Mouse (Mus musculus) Muller cell, postnatal 12 days (primary cell): ENCODE results near the gene Nfe2l3.
"Not testable (repeated sequence)": the region's sequence is repeated elsewhere in the genome, so short reads cannot be mapped to it uniquely, and the experiment has no call there.

ENCODE experiments used
- DNase-seq: peaks from one replicate; pipeline ENCODE4 v3.0.0-alpha.2; 2015; ENCODE audit errors: inconsistent ontology term

Nfe2l3 gene

DNA sequence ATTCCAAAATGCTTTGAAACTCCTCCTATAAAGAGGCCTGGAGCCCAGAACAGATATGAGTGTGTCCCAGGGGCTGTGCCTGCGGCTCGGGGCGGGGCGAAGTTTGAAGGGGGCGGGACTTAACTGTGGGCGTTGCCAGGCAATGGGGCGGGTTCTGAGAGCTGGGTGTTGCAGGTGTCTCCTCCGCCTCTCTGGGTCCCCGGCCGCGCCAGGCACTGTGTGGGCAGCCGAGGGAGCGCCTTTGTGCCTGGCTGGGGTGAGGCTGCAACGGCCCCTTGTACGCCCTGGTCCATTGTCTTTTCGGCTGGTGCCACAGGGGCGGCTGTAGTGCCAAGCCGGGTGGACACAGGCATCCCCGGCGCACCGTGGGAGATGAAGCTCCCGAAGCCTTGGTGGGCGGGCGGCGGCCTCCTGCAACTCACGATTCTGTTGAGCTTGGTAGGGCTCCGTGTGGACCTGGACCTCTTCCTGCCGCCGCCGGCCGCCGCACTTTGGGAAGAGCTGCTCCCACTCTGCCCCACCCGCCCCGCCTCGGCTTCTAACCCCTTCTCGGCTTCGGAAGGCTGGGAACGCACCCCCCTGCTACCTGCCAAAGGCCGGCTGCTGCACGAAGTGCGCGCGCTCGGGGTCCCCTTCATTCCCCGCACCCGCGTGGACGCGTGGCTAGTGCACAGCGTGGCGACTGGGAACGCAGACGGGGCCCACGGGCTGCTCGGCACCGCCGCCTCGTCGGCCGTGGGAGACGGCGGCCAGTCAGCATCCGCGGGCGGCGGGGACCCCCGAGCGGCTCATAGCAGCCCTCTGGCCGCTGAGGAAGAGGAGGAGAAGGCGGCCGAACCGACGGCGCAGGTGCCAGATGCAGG lies at the start of gene Nfe2l3:
TSS of gene Nfe2l3 (plus strand) at position 136 of the 863 bp plus-strand sequence.
- peak; percentile 72 for DNase-seq

DNA sequence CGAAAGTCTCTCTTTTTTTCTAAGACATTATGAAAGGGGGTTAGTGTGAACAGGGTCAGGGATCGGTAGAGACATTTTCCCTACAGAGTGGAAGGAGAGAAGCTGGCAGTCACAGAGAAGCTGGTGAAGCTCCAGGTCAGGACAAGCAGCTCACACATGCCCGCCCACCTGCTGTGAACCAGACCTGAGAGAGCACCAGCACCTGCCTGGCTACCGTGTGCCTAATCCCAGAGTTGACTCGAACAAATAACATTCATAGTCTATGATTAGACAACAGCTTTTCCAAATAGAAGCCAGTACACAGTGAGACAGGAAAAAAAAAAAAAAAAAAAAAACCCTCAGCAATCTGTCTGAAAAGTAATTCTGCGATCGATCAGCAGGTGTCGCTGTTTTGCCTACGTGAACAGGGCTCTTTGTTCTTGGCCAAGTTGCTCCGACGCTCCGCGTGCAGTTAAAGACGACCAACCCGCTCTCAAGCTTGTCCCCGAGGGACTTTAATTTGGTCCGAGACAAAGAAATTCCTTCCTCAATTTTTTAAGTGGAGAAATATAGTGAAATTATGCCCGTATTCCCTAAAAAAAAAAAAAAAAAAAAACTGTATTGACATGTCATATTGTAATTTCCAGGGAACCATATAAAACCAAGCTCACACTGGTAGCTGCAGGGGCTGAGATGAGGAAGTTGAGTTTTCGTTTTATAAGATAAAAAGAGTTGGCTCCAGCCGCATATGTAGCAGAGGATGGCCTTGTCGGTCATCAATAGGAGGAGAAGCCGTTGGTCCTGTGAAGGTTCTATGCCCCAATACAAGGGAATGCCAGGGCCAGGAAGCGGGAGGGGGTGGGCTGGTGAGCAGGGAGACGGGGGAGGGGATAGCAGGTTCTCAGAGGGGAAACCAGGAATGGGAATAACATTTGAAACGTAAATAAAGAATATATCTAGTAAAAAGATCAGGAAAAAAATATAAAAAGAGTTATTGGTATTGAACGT lies 48.4 kb upstream of the Nfe2l3 start:
- peak; percentile 60 for DNase-seq

DNA sequence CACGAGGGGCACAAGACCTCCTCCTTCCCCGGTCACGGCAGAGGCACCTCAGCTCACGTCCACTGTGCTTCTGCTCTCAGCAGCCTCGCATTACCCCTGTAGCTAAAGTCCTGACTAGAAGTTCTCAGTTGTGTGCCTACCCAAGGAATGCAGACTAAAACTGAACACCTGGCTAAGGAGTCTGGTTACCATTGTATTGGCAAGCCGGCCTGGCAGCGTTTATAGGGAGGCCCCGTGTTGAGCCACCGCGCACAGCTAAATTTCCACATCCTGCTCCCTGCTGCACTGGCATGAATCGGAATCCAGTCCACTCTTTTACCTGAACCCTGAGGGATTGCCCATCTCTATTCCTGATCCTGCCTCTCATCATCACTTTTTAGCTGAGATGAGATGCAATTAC lies 42.0 kb upstream of the Nfe2l3 start:
- DNase-seq, result no peak

DNA sequence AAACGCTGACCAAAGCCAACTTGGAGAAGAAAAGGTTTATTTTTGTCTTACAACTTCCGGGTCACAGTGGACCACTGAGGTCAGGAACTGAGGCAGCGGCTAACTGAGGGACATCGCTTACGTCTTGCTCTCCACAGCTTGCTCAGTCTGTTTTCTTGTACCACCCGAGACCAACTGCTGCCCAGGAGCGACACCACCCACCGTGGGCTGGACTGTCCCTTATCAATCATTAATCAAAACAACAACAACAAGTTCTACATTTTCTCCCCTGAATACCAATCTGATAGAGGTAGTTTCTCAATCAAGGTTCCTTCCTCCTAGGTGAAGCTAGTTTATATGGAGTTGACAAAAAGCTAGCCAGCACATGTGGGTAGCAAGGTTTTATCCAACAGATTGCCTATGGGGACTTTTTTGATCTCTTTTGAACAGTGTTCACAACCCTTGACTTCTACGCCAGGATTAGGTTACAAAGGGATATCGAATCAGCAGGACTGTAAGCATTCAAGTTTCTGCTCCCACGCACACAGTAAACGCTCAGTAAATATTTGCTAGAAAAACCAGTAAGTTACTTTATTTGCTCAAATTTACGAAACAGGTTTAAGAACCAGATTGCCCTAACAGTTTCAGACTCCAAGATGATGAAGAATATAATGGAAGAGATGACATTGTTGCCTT lies 40.5 kb upstream of the Nfe2l3 start:
- no peak for DNase-seq

DNA sequence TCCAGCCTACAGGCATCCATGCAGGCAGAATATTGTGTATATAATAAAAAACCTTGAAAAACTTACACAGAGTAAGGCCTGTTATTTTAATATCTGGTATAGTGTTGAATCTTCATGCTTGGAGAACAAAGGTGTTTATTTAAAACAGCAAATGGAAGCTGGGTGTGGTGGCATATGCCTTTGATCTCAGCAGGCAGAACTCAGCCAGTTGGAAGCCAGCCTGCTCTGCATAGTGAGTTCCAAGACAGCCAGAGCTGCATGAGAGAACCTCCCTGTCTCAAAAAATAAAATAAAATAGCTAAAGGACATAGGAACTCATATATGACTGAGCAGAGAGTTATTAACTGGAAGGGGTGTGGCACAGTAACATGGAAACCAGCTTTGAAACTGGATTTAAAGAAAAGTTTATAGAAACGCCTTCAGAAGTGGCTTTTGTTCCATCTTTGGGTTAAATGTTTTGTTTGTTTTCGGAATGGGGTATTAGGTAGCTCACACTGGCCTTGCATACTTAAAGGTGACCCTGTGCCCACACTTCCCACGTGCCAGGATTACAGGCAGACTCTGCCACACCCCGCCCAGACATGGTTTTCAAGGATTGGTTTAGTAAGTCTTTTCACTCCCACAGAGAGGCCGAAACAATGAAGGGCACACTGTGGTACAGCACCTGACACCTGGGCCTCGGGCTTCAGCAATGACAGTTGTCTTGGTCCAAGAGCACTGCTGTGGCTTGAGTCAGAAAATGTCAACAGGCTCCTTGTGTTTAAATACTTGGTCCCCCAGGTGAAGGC lies 38.9 kb upstream of the Nfe2l3 start:
- DNase-seq, result no peak

DNA sequence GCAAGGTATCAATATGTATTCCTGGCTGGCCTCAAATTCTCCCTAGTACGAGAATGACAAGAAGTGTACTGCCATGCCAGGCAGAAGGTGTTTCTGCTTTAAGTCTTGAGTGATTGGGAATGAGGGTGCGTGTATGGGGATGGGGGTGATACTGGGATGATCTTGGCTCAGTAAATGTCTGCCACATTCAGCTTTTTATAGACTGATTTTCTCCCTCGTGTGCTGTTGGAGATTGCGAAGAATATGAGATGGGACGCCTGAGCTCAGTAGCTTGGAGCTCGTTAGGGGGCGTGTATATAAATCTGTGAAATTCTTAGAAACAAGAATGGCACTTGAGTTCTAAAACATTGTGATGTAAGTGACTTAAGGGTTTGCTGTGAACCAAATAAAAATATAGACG lies 38.1 kb upstream of the Nfe2l3 start:
- not testable (repeated sequence) for DNase-seq

DNA sequence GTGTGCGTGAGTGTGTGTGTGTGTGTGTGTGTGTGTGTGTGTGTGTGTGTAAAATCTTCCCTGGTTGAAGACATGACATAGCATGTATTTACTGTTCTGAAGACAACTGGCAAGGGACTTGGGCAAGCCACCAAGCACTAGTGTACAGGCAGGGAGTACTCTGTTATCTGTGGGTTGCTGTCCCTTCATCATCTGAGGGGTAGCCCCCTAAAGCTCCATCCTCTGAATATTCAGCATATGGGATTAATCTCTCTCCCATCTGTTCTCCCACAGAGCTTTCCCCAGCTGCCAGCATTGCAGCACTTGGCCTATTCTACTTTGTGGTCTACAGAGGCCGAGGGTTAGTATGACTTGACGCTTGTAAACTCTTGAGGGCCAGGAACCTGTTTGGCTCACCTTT lies 37.5 kb upstream of the Nfe2l3 start:
- not testable (repeated sequence) for DNase-seq

DNA sequence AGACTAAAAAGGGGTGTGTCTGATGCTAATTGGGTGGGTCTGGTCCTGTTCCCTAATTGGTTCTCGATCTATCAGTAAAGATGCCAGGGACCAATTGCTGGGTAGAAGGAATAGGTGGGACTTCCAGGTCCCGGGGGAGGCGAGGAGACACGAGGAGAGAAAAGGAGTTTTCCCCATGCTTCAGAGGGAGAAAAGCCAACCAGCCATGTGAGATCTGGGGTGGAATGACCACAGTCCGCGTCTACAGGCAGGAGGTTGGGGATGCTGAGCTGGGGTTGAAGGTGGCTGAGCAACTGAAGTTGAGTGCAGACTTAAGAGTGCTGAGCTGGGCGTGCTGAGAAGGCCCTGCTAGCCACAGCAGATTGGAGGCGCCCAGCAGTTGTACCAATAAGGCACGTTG lies 37.0 kb upstream of the Nfe2l3 start:
- no peak for DNase-seq

DNA sequence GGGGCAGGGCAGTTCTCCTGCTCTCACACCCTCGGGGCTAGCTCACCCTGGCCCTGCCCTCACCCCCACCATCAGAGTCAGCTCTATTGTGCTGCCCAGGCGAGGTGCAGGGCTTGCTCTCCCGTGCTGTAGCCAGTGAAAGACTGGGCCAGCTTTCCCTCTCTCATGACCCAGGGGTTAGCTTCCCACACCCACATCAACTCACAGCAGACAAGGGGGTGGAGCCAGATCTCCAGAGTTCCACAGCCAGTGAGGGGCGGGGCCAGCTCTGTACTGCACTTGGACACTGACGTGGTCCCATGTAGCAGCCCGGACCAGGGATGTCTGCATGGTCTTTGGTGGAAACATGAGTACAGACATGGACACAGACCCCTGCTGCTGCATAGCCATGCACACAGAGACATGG lies 33.4 kb upstream of the Nfe2l3 start:
- peak; percentile 45 for DNase-seq

DNA sequence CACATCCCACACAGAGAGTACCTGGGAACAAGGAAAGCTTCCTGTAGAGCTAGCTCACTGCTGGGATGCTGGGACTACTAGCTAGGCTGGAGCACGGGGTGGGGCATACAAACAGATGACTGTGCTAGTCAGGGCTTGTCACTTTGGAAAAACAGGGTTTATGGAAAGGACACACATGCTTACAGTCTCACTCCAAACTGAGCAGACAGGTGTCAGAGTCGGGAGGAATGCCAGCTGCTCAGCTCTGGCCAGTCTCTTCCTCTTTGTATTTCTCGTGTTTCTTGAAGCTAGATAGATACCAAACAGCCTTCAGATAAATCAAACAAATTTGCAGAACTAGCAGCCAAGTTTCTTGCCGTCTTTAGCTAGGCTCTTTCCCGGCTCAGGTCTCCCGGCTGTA lies 31.2 kb upstream of the Nfe2l3 start:
- DNase-seq, result no peak

DNA sequence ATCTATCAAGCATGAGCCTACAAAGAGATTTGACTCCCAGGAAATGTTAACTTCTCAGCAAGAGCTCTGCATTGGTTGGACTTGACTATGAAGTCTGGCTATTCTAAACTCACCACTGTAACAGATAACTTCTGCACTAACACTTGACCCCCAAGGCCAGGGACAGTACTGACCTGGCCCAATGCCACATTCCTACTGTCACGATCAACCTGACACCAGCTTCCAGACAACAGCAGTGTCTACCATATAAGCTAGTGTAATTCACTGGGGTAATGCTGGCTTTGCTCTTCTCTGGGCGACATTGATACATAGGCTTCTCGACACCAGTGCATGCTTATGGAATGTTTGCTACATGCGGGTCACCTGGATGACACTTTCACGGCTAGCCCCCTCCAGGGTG lies 28.9 kb upstream of the Nfe2l3 start:
- no peak for DNase-seq

DNA sequence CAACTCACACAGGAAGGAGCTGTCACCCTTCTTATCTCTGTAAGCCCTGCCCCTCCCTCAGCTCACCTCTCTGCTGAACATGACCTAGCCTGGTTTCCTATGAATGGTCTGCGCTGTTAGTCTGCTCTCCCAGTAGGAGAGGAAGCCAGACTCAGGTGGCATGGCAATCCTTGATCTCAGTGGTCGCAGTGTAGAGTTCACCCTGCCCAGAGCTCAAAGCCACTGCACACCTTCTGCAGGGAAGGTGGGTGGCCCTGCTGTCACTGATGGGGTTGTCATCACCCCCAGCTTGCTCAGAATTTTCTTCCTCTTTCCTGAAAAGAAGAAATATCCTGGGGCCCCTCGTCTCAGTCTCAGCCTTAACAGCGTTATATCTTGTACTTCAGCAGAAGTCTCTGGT lies 28.0 kb upstream of the Nfe2l3 start:
- no peak for DNase-seq

DNA sequence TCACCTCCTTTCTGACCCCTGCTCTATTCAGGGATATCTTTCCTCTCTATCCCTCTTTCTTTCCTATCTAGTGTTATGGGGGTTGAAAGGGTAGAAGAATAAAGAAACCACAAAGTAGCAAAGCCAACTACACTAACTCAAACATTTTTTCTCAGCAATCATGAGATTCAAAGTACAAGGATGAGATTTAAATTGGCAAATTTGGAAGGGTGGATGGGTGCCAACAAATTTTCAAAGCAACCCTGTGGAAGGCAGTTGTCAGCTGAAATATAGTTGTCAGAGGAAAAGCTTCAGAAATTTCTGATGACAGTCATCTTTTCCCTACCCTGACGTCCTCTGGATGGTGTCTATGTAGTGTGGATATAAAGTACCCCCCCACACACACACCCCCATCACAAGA lies 16.0 kb upstream of the Nfe2l3 start:
- no peak for DNase-seq

DNA sequence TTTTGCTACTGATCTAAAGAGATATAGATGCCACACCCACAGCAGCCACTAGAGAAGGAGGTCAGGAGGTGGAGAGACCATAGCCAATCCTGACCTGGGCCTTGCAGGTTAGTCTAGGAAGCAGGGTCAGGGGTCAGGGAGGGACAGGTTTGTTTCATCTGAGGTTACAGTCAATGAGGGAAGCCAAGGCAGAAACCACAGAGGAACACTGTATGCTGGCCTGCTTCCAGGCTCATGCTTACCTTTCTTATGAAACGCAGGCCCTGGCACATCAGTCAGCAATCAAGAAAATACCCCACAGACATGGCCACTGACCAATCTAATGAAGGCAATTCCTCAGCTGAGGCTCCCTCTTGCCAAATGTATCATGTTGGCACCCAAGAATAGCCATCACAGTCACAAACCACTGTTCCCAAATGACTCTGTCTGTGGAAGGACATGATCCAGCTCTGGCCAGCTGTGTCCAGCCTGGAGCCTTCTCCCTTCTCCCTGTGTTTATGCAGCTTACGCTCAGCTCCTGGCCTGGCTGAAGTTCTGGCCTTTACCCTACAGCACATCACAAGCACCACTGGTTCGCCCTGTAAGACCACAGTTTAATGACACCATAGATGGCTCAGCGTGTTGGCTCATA lies 15.0 kb upstream of the Nfe2l3 start:
- DNase-seq, result no peak

DNA sequence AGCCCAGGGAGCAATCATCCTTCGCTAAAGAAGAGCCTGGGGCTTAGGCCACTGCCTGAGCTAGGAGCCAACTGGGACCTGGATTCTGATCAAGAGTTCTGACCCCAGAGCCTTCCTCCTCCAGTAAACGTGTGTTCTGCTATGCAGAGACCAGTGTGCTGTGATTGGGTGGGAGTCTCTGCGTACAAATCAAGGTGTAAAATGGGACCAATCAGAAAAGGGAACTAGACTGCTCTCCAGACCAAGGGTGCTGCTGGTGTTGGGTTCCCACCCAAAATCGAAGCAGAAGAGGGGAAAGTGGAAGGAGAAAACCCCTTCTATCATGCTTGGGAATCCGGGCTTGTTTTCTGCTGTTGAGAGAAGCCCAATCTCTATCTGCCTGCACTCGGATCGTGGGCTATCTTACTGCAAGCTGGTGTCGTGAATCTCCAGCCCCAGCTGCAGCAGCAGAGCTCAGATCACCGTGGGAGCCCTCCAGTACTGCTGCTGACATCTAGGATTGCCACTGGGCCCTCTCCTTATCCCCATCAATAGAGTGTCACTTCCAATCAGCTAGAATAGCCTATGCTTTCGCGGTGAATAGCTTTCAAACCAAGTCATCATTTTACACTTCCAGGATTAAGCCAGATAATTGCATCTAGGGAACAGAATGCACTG lies 8.9 kb upstream of the Nfe2l3 start:
- DNase-seq, result no peak

DNA sequence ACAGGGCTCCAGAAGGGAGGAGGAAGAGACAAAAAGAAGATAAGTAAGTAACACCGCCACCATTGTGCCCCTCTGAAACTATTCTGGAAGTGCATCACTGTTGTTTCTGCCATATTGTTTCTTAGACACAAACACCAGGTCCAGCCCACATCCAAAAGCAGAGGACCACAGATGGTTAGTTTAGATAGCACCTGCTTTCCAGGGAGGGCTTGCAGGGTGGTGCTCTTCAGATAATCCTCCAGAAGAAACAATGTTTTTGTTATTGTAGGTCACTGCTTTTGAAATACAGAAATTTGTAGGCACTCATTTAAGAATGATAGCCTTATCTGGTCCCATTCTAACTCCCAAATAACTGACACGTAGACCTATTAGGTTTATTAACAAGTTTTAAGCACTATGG lies 7.9 kb upstream of the Nfe2l3 start:
- DNase-seq, result no peak

DNA sequence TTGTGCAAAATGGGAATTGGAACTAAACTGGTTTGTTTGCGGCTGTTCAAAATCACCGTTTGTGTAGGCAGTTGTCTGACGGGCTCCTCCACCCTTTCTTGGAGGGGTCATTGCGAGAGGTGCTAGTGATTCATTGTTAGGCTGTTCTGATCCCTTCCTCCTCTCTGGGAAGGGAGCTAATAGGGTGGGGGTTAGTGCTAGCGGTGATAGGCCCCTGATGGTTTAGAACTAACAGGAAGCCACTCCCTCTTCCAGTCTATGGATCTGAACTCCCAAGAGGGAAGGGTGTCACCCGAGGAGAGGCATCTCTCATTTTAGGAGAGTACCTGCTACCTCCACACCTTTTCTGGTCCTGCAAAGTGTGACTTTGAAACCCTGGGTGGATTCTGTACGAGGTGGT lies 1.8 kb downstream of the Nfe2l3 start:
- DNase-seq, result no peak

DNA sequence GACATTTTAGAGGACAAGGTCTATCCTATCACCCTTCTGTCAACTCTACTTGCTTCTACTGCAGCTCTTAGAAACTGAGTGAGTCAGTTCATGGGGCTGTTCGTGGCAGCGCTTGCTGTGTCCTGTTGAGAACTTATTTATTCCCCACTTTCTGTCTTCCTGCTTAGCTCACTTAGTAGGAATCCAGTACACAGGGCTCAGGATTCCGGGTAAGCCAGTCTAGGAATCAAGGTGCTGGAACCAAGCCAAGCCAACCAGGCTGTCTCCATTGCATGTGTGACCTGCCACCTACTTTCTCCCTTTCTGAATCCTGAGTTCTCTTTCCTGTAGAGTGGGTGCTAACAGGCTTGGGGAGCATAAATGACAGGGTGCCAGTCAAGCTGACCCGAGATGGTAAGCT lies 5.2 kb downstream of the Nfe2l3 start:
- DNase-seq, result peak; percentile 41

DNA sequence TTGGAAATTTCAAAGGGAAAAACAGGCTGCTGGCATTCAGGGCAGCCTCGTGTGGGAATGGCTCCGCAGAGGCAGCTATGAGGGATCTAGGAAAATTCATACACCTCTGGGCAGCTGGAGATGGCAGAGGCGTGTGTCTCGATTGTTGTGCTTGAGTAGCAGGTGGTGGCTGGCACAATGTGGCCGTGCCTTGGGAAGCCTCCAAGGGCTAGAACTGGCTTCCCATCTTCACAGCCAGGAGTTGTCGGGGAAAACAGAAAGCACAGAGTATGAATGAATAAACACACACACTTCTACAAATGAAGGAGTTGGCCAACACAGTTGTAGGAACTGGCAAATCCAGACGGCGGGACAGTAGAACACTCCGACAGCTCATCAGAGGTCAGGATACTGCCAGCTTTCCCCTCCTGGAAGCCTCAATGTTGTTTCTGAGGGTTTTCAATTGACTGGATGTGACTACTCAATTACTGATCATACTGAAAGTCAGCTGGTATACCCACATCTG lies 6.4 kb downstream of the Nfe2l3 start:
- peak; percentile 57 for DNase-seq
